Mouse (Mus musculus): Measurements from ENCODE around the gene Nlk. TPM values are rescaled to one million over a fixed set of nuclear protein-coding genes. Genes with fewer than 3 reads are reported as not detected.
"Not testable (repeated sequence)": the region's sequence is repeated elsewhere in the genome, so short reads cannot be mapped to it uniquely, and the experiment has no call there.

The Nlk gene
- polyA plus RNA-seq, 1 experiment from 2014 or later = 25.4 TPM

GRCm38 (mm10) chr11:78536080-78536689 is 161.0 kb downstream of the Nlk start, which contains the start of the genes Tnfaip1 and Ift20:
Gene Tnfaip1, minus strand, starts transcription at chr11:78536332.
Gene Ift20, plus strand, starts transcription at chr11:78536361.
- under 1% methylated on average over 52 of the region's 52 CpGs for WGBS
- peak within 1 kb of the TSS; percentile 84 for H3K4me2 ChIP-seq
- H3K4me1 ChIP-seq = peaks cover 38% of the 10 kb centered on the region
- H3K27ac ChIP-seq (replicated peaks) = peak within 1 kb of the TSS; percentile 95
- H3K36me3 ChIP-seq = peaks cover 28% of the 10 kb centered on the region
- H3K9me3 ChIP-seq (replicated peaks) = no peaks in the 10 kb centered on the region
- peak within 1 kb of the TSS; percentile 88 for H3K4me3 ChIP-seq (replicated peaks)
- H3K9ac ChIP-seq (replicated peaks) = peak within 1 kb of the TSS; percentile 80
- H3K27me3 ChIP-seq (replicated peaks) = no peaks in the 10 kb centered on the region
- ATAC-seq (ENCODE audit: low FRiP score) = peak; percentile 97

GRCm38 (mm10) chr11:78535376-78536079 is 161.6 kb downstream of the Nlk start:
- 1% methylated on average over 23 of the region's 23 CpGs for WGBS
- peak overlapping the region; percentile 79 for H3K9ac ChIP-seq (replicated peaks)
- peak overlapping the region; percentile 84 for H3K4me2 ChIP-seq

GRCm38 (mm10) chr11:78534516-78534915 is 162.7 kb downstream of the Nlk start:
- H3K4me2 ChIP-seq = peak overlapping the region; percentile 84
- no peak overlapping the region for H3K9ac ChIP-seq (replicated peaks)
- H3K27me3 ChIP-seq (replicated peaks) = no peaks in the 10 kb centered on the region
- H3K36me3 ChIP-seq = peaks cover 21% of the 10 kb centered on the region
- H3K27ac ChIP-seq (replicated peaks) = peak overlapping the region; percentile 95
- peaks cover 42% of the 10 kb centered on the region for H3K4me1 ChIP-seq
- no peak for ATAC-seq (ENCODE audit: low FRiP score)
- peak overlapping the region; percentile 88 for H3K4me3 ChIP-seq (replicated peaks)
- 87% methylated on average over 4 of the region's 4 CpGs for WGBS
- H3K9me3 ChIP-seq (replicated peaks) = no peaks in the 10 kb centered on the region

More at GRCm38 (mm10) chr11:78535376-78536079, 161.6 kb downstream of the Nlk start:
- Histone ChIP-seq H3K9me3 (replicated peaks) (no peaks in the 10 kb centered on the region), H3K4me3 (replicated peaks) (peak overlapping the region; percentile 88), H3K27ac (replicated peaks) (peak overlapping the region; percentile 95), H3K36me3 (peaks cover 22% of the 10 kb centered on the region), H3K4me1 (peaks cover 42% of the 10 kb centered on the region), H3K27me3 (replicated peaks) (no peaks in the 10 kb centered on the region)
- ATAC-seq (ENCODE audit: low FRiP score) = peak; percentile 21

- Histone ChIP-seq H3K36me3 (peaks cover 37% of the 10 kb centered on the region), H3K4me1 (peaks cover 20% of the 10 kb centered on the region)
- not testable (repeated sequence) for ATAC-seq (ENCODE audit: low FRiP score); H3K27ac ChIP-seq (replicated peaks); H3K4me3 ChIP-seq (replicated peaks); H3K4me2 ChIP-seq; H3K9ac ChIP-seq (replicated peaks); H3K9me3 ChIP-seq (replicated peaks); H3K27me3 ChIP-seq (replicated peaks)
- 95% methylated on average over 10 of the region's 10 CpGs for WGBS
These were observed 165.7 kb downstream of the Nlk start for GRCm38 (mm10) chr11:78531515-78531914.

GRCm38 (mm10) chr11:78531046-78531445 is 166.1 kb downstream of the Nlk start:
- Histone ChIP-seq H3K27me3 (replicated peaks) (no peaks in the 10 kb centered on the region), H3K4me1 (peaks cover 20% of the 10 kb centered on the region), H3K4me2 (no peak overlapping the region), H3K9me3 (replicated peaks) (no peaks in the 10 kb centered on the region), H3K36me3 (peaks cover 42% of the 10 kb centered on the region), H3K27ac (replicated peaks) (peak overlapping the region; percentile 15; the same call in 1 of the 2 replicates), H3K9ac (replicated peaks) (no peak overlapping the region), H3K4me3 (replicated peaks) (no peak overlapping the region)
- 83% methylated on average over 6 of the region's 6 CpGs for WGBS
- no peak for ATAC-seq (ENCODE audit: low FRiP score)

DNA sequence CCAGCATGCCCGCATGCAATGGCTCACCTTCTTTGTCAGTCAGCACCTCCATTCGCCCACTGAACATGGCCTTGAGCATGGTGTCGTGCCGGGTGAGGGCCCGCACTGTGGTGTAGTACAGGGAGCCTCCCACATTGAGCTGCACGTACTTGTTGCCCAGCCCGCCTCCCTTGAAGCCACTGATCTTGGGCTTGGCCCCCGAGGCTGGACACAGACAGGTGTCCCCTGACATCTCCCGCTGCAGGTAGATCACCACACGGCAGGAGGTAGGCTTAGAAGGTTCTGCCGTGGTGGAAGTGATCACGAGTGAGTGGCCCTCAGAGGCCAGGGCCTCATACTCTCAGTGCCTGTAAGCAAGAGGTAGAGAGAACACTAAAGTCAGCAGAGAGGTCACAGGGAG is 167.2 kb downstream of the Nlk start:
- H3K27ac ChIP-seq (replicated peaks) = no peak overlapping the region
- no peaks in the 10 kb centered on the region for H3K9me3 ChIP-seq (replicated peaks)
- 92% methylated on average over 12 of the region's 12 CpGs for WGBS
- no peak overlapping the region for H3K4me2 ChIP-seq
- H3K9ac ChIP-seq (replicated peaks) = no peak overlapping the region
- peaks cover 15% of the 10 kb centered on the region for H3K4me1 ChIP-seq
- H3K27me3 ChIP-seq (replicated peaks) = no peaks in the 10 kb centered on the region
- peaks cover 52% of the 10 kb centered on the region for H3K36me3 ChIP-seq
- no peak overlapping the region for H3K4me3 ChIP-seq (replicated peaks)
- ATAC-seq (ENCODE audit: low FRiP score) = no peak

GRCm38 (mm10) chr11:78528714-78529113 is 168.5 kb downstream of the Nlk start:
- Histone ChIP-seq H3K36me3 (peaks cover 65% of the 10 kb centered on the region), H3K9me3 (replicated peaks) (no peaks in the 10 kb centered on the region), H3K4me3 (replicated peaks) (no peak overlapping the region), H3K9ac (replicated peaks) (no peak overlapping the region), H3K27me3 (replicated peaks) (no peaks in the 10 kb centered on the region), H3K4me2 (no peak overlapping the region), H3K27ac (replicated peaks) (no peak overlapping the region), H3K4me1 (0 out of 2 replicates have a peak, but pooled peaks cover 6% of the 10 kb centered on the region)
- ATAC-seq (ENCODE audit: low FRiP score) = no peak
- 86% methylated on average over 9 of the region's 9 CpGs for WGBS

- ATAC-seq (ENCODE audit: low FRiP score) = no peak
- 77% methylated on average over 2 of the region's 2 CpGs for WGBS
- H3K36me3 ChIP-seq = peaks cover 98% of the 10 kb centered on the region
- no peak overlapping the region for H3K27ac ChIP-seq (replicated peaks)
- no peak overlapping the region for H3K4me2 ChIP-seq
- H3K9me3 ChIP-seq (replicated peaks) = no peaks in the 10 kb centered on the region
- H3K27me3 ChIP-seq (replicated peaks) = no peaks in the 10 kb centered on the region
- no peak overlapping the region for H3K4me3 ChIP-seq (replicated peaks)
- no peaks in the 10 kb centered on the region for H3K4me1 ChIP-seq
- no peak overlapping the region for H3K9ac ChIP-seq (replicated peaks)
These were observed 172.3 kb downstream of the Nlk start for GRCm38 (mm10) chr11:78524838-78525237.

- Histone ChIP-seq H3K9ac (replicated peaks) (no peak overlapping the region), H3K27ac (replicated peaks) (peak overlapping the region; percentile 54), H3K4me3 (replicated peaks) (no peak overlapping the region), H3K4me2 (no peak overlapping the region), H3K4me1 (no peaks in the 10 kb centered on the region), H3K9me3 (replicated peaks) (no peaks in the 10 kb centered on the region), H3K36me3 (peaks cover 99% of the 10 kb centered on the region), H3K27me3 (replicated peaks) (no peaks in the 10 kb centered on the region)
- ATAC-seq (ENCODE audit: low FRiP score) = no peak
- WGBS = 80% methylated on average over 9 of the region's 9 CpGs
These were observed 173.8 kb downstream of the Nlk start for GRCm38 (mm10) chr11:78523241-78523955.

- H3K36me3 ChIP-seq = peaks cover 98% of the 10 kb centered on the region
- H3K4me3 ChIP-seq (replicated peaks) = no peak overlapping the region
- no peak overlapping the region for H3K4me2 ChIP-seq
- H3K4me1 ChIP-seq = no peaks in the 10 kb centered on the region
- no peak overlapping the region for H3K9ac ChIP-seq (replicated peaks)
- peak overlapping the region; percentile 54 for H3K27ac ChIP-seq (replicated peaks)
- WGBS = 100% methylated on average over 1 of the region's 1 CpGs
- ATAC-seq (ENCODE audit: low FRiP score) = no peak
- no peaks in the 10 kb centered on the region for H3K27me3 ChIP-seq (replicated peaks)
- no peaks in the 10 kb centered on the region for H3K9me3 ChIP-seq (replicated peaks)
These were observed 174.6 kb downstream of the Nlk start for GRCm38 (mm10) chr11:78522481-78522997.

DNA sequence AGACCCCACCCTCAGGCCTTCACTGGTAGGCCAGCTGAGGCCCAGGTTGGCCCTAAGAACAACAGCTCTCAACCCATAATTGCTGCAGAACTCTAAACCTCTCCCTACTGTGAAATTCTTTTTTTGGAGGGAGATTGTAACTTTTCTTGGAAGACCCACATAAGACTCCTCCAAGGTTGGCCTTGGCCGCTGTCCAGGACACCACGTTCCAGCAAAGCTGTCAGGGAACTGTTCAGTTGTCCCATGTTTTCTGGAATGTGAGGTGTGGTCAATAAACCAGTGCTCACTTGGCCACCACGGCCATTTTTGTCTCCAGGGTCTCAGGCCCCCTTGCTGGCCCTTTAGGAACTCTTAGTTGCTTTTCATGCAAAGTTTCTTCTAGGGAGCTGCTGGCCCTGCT is 175.3 kb downstream of the Nlk start:
- Histone ChIP-seq H3K9me3 (replicated peaks) (no peaks in the 10 kb centered on the region), H3K9ac (replicated peaks) (no peak overlapping the region), H3K4me2 (no peak overlapping the region), H3K27me3 (replicated peaks) (no peaks in the 10 kb centered on the region), H3K4me3 (replicated peaks) (no peak overlapping the region), H3K36me3 (peaks cover 93% of the 10 kb centered on the region), H3K27ac (replicated peaks) (0 out of 2 replicates have a peak overlapping the region, but pooled peaks have one; percentile 54), H3K4me1 (no peaks in the 10 kb centered on the region)
- 88% methylated on average over 3 of the region's 3 CpGs for WGBS
- no peak for ATAC-seq (ENCODE audit: low FRiP score)
